In genomic region chr2:112593322-112593721, GRCm38 (mm10) we compare ENCODE assay signal across 16 mouse cellular contexts.
"Had no signal": no experiment of that assay in that cellular context is flagged by ENCODE, and none has a peak within 500 bp of the region (broad histone marks: within the 10 kb centered on the region; RNA-seq: fewer than 3 reads in every experiment).

No protein-coding gene starts in this region.

- ATAC-seq: midbrain, embryonic 16.5 days had no signal

- H3K27me3 ChIP-seq: limb, embryonic 15.5 days; liver, embryonic 15.5 days; megakaryocyte, embryonic 14.5 days; neural tube, embryonic 13.5 days had no signal

- H3K4me2 ChIP-seq: limb, embryonic 15.5 days; liver, embryonic 15.5 days; lung, embryonic 14.5 days; midbrain, embryonic 11.5 days; neural tube, embryonic 13.5 days had no signal

- H3K27ac ChIP-seq: left cerebral cortex, adult 2 months; limb, embryonic 15.5 days; liver, embryonic 15.5 days; macrophage; neural tube, embryonic 13.5 days had no signal

- H3K36me3 ChIP-seq: limb, embryonic 15.5 days; liver, embryonic 15.5 days; neural tube, embryonic 13.5 days had no signal

- DNase-seq: kidney, adult 2 months; kidney, postnatal 36 days; lung, embryonic 14.5 days; lung, postnatal 10 days; retina, postnatal 1 day; right cerebral cortex, postnatal 4 days; spleen, adult 18-20 months; thymus, postnatal 4 days had no signal

- H3K4me1 ChIP-seq: limb, embryonic 15.5 days; liver, embryonic 15.5 days; megakaryocyte, embryonic 14.5 days had no signal

- H3K9ac ChIP-seq: limb, embryonic 15.5 days; liver, embryonic 15.5 days; lung, embryonic 14.5 days; neural tube, embryonic 13.5 days had no signal

- H3K4me3 ChIP-seq: left cerebral cortex, adult 2 months; limb, embryonic 15.5 days; liver, embryonic 15.5 days; megakaryocyte, embryonic 14.5 days; neural tube, embryonic 13.5 days had no signal

- H3K9me3 ChIP-seq: limb, embryonic 15.5 days; liver, embryonic 15.5 days; megakaryocyte, embryonic 14.5 days; neural tube, embryonic 13.5 days had no signal
